Mouse (Mus musculus): ENCODE results near the gene Atp6v1g2. TPM values are rescaled to one million over a fixed set of nuclear protein-coding genes. Genes with fewer than 3 reads are reported as not detected.

The Atp6v1g2 gene
- polyA plus RNA-seq, 1 experiment, result 628 TPM

- no peaks in the 10 kb centered on the region for H3K27me3 ChIP-seq (ENCODE audit: control insufficient read depth, insufficient read depth, low read length)
- no peak overlapping the region for H3K4me3 ChIP-seq (replicated peaks; ENCODE audit: insufficient read depth, low read depth, low read length)
- WGBS, result 67% methylated on average over 7 of the region's 7 CpGs
- no peak overlapping the region for H3K27ac ChIP-seq (ENCODE audit: insufficient read depth, low read length)
- no peak for TF ChIP-seq POLR2A (IDR thresholded peaks at IDR 0.05; ENCODE audit: borderline replicate concordance, insufficient read depth, low read length)
- no peak for TF ChIP-seq CTCF (IDR thresholded peaks at IDR 0.05; ENCODE audit: borderline replicate concordance, insufficient read depth, low read depth, low read length)
- no peaks in the 10 kb centered on the region for H3K4me1 ChIP-seq (ENCODE audit: control insufficient read depth, insufficient read depth, low read length)
- DNase-seq, result no peak
These were observed 35.4 kb upstream of the Atp6v1g2 start for GRCm38 (mm10) chr17:35198029-35198428.

GRCm38 (mm10) chr17:35198946-35199345 is 34.5 kb upstream of the Atp6v1g2 start:
- TF ChIP-seq POLR2A (IDR thresholded peaks at IDR 0.05; ENCODE audit: borderline replicate concordance, insufficient read depth, low read length) (no peak), CTCF (IDR thresholded peaks at IDR 0.05; ENCODE audit: borderline replicate concordance, insufficient read depth, low read depth, low read length) (no peak)
- H3K4me3 ChIP-seq (replicated peaks; ENCODE audit: insufficient read depth, low read depth, low read length), result no peak overlapping the region
- WGBS, result 25% methylated on average over 8 of the region's 8 CpGs
- no peaks in the 10 kb centered on the region for H3K27me3 ChIP-seq (ENCODE audit: control insufficient read depth, insufficient read depth, low read length)
- DNase-seq, result no peak
- H3K27ac ChIP-seq (ENCODE audit: insufficient read depth, low read length), result no peak overlapping the region
- no peaks in the 10 kb centered on the region for H3K4me1 ChIP-seq (ENCODE audit: control insufficient read depth, insufficient read depth, low read length)

GRCm38 (mm10) chr17:35200398-35200797 is 33.1 kb upstream of the Atp6v1g2 start:
- no peaks in the 10 kb centered on the region for H3K27me3 ChIP-seq (ENCODE audit: control insufficient read depth, insufficient read depth, low read length)
- no peaks in the 10 kb centered on the region for H3K4me1 ChIP-seq (ENCODE audit: control insufficient read depth, insufficient read depth, low read length)
- whole genome bisulfite sequencing, result 78% methylated on average over 11 of the region's 11 CpGs
- TF ChIP-seq POLR2A (IDR thresholded peaks at IDR 0.05; ENCODE audit: borderline replicate concordance, insufficient read depth, low read length) (no peak), CTCF (IDR thresholded peaks at IDR 0.05; ENCODE audit: borderline replicate concordance, insufficient read depth, low read depth, low read length) (no peak)
- H3K4me3 ChIP-seq (replicated peaks; ENCODE audit: insufficient read depth, low read depth, low read length), result no peak overlapping the region
- no peak for DNase-seq
- H3K27ac ChIP-seq (ENCODE audit: insufficient read depth, low read length), result no peak overlapping the region

GRCm38 (mm10) chr17:35201128-35201527 is 32.3 kb upstream of the Atp6v1g2 start:
- H3K4me3 ChIP-seq (replicated peaks; ENCODE audit: insufficient read depth, low read depth, low read length), result no peak overlapping the region
- DNase-seq, result no peak
- no peaks in the 10 kb centered on the region for H3K4me1 ChIP-seq (ENCODE audit: control insufficient read depth, insufficient read depth, low read length)
- TF ChIP-seq CTCF (IDR thresholded peaks at IDR 0.05; ENCODE audit: borderline replicate concordance, insufficient read depth, low read depth, low read length), result no peak
- TF ChIP-seq POLR2A (IDR thresholded peaks at IDR 0.05; ENCODE audit: borderline replicate concordance, insufficient read depth, low read length), result no peak
- no peaks in the 10 kb centered on the region for H3K27me3 ChIP-seq (ENCODE audit: control insufficient read depth, insufficient read depth, low read length)
- 75% methylated on average over 11 of the region's 11 CpGs for WGBS
- no peak overlapping the region for H3K27ac ChIP-seq (ENCODE audit: insufficient read depth, low read length)

- no peaks in the 10 kb centered on the region for H3K4me1 ChIP-seq (ENCODE audit: control insufficient read depth, insufficient read depth, low read length)
- WGBS, result 38% methylated on average over 13 of the region's 13 CpGs
- no peak within 1 kb of the TSS for H3K4me3 ChIP-seq (replicated peaks; ENCODE audit: insufficient read depth, low read depth, low read length)
- no peak within 1 kb of the TSS for H3K27ac ChIP-seq (ENCODE audit: insufficient read depth, low read length)
- no peaks in the 10 kb centered on the region for H3K27me3 ChIP-seq (ENCODE audit: control insufficient read depth, insufficient read depth, low read length)
- DNase-seq, result no peak
- TF ChIP-seq CTCF (IDR thresholded peaks at IDR 0.05; ENCODE audit: borderline replicate concordance, insufficient read depth, low read depth, low read length), result no peak
- TF ChIP-seq POLR2A (IDR thresholded peaks at IDR 0.05; ENCODE audit: borderline replicate concordance, insufficient read depth, low read length), result no peak
These were observed 31.7 kb upstream of the Atp6v1g2 start, which contains the start of gene Tnf for GRCm38 (mm10) chr17:35201787-35202186. Gene Tnf, minus strand, starts transcription at chr17:35202007.

GRCm38 (mm10) chr17:35202442-35202841 is 31.0 kb upstream of the Atp6v1g2 start:
- Histone ChIP-seq H3K27ac (ENCODE audit: insufficient read depth, low read length) (no peak overlapping the region), H3K4me1 (ENCODE audit: control insufficient read depth, insufficient read depth, low read length) (no peaks in the 10 kb centered on the region), H3K27me3 (ENCODE audit: control insufficient read depth, insufficient read depth, low read length) (no peaks in the 10 kb centered on the region), H3K4me3 (replicated peaks; ENCODE audit: insufficient read depth, low read depth, low read length) (no peak overlapping the region)
- WGBS, result 69% methylated on average over 4 of the region's 4 CpGs
- no peak for TF ChIP-seq POLR2A (IDR thresholded peaks at IDR 0.05; ENCODE audit: borderline replicate concordance, insufficient read depth, low read length)
- no peak for TF ChIP-seq CTCF (IDR thresholded peaks at IDR 0.05; ENCODE audit: borderline replicate concordance, insufficient read depth, low read depth, low read length)
- no peak for DNase-seq

- H3K4me1 ChIP-seq (ENCODE audit: control insufficient read depth, insufficient read depth, low read length), result no peaks in the 10 kb centered on the region
- TF ChIP-seq CTCF (IDR thresholded peaks at IDR 0.05; ENCODE audit: borderline replicate concordance, insufficient read depth, low read depth, low read length), result no peak
- TF ChIP-seq POLR2A (IDR thresholded peaks at IDR 0.05; ENCODE audit: borderline replicate concordance, insufficient read depth, low read length), result no peak
- DNase-seq, result no peak
- no peak within 1 kb of the TSS for H3K4me3 ChIP-seq (replicated peaks; ENCODE audit: insufficient read depth, low read depth, low read length)
- 37% methylated on average over 20 of the region's 20 CpGs for WGBS
- no peak within 1 kb of the TSS for H3K27ac ChIP-seq (ENCODE audit: insufficient read depth, low read length)
- no peaks in the 10 kb centered on the region for H3K27me3 ChIP-seq (ENCODE audit: control insufficient read depth, insufficient read depth, low read length)
These were observed 28.7 kb upstream of the Atp6v1g2 start, which contains the start of gene Lta for GRCm38 (mm10) chr17:35204494-35205379. Gene Lta, minus strand, starts transcription at chr17:35205351.

GRCm38 (mm10) chr17:35205380-35205769 is 28.1 kb upstream of the Atp6v1g2 start:
- WGBS, result 61% methylated on average over 10 of the region's 10 CpGs
- no peak for TF ChIP-seq POLR2A (IDR thresholded peaks at IDR 0.05; ENCODE audit: borderline replicate concordance, insufficient read depth, low read length)
- no peak for TF ChIP-seq CTCF (IDR thresholded peaks at IDR 0.05; ENCODE audit: borderline replicate concordance, insufficient read depth, low read depth, low read length)
- DNase-seq, result no peak
- no peaks in the 10 kb centered on the region for H3K27me3 ChIP-seq (ENCODE audit: control insufficient read depth, insufficient read depth, low read length)
- H3K4me1 ChIP-seq (ENCODE audit: control insufficient read depth, insufficient read depth, low read length), result no peaks in the 10 kb centered on the region
- H3K4me3 ChIP-seq (replicated peaks; ENCODE audit: insufficient read depth, low read depth, low read length), result no peak overlapping the region
- H3K27ac ChIP-seq (ENCODE audit: insufficient read depth, low read length), result no peak overlapping the region

Data from cerebellum, adult 2 months (tissue).